9 mouse cellular contexts compared by ENCODE assay signal in genomic region chr8:119812650-119813431, GRCm38 (mm10). TPM values are rescaled to one million over a fixed set of nuclear protein-coding genes. Genes with fewer than 3 reads are reported as not detected.
DNase-seq lines count a peak whose midpoint lies in the region; ATAC-seq and TF ChIP-seq lines count a peak whose summit lies in the region.
"Had no signal": no experiment of that assay in that cellular context is flagged by ENCODE, and none has a peak within 500 bp of the region (broad histone marks: within the 10 kb centered on the region; RNA-seq: fewer than 3 reads in every experiment).

No protein-coding gene starts in this region.

- H3K27me3 ChIP-seq in lung, postnatal 0 days (replicated peaks; ENCODE audit: insufficient read depth, low read length), result no peaks in the 10 kb centered on the region
- H3K27me3 ChIP-seq in stomach, embryonic 16.5 days (ENCODE audit: control insufficient read depth, insufficient read depth, low read length), result no peaks in the 10 kb centered on the region
- H3K27me3 ChIP-seq in hindbrain, postnatal 0 days (ENCODE audit: insufficient read depth, low read length), result no peaks in the 10 kb centered on the region

- 0 out of 2 replicates have a peak overlapping the region, but pooled peaks have one; percentile 14 for H3K27ac ChIP-seq in lung, postnatal 0 days (ENCODE audit: low read length)
- H3K27ac ChIP-seq in stomach, embryonic 16.5 days (ENCODE audit: low read length), result peak overlapping the region; percentile 95
- no peak overlapping the region for H3K27ac ChIP-seq in hindbrain, postnatal 0 days

- H3K36me3 ChIP-seq in lung, postnatal 0 days (ENCODE audit: insufficient read depth, low read length), result no peaks in the 10 kb centered on the region
- H3K36me3 ChIP-seq in stomach, embryonic 16.5 days (ENCODE audit: control insufficient read depth, insufficient read depth, low read length), result 0 out of 2 replicates have a peak, but pooled peaks cover 4% of the 10 kb centered on the region
- peaks cover 5% of the 10 kb centered on the region for H3K36me3 ChIP-seq in hindbrain, postnatal 0 days (ENCODE audit: insufficient read depth, low read length)

- no peak overlapping the region for H3K4me2 ChIP-seq in lung, postnatal 0 days (replicated peaks; ENCODE audit: low read depth, low read length)
- H3K4me2 ChIP-seq in stomach, embryonic 16.5 days (ENCODE audit: low read depth, low read length), result peak overlapping the region; percentile 33
- no peak overlapping the region for H3K4me2 ChIP-seq in hindbrain, postnatal 0 days (ENCODE audit: low read depth, low read length)

- intact Hi-C loops in left cerebral cortex, postnatal 25 days (cut with DNase I), result loop anchor here (2.0 kb wide), 1 partner anchor 28 kb away; the partner anchor contains the start of gene Cotl1

- WGBS in lung, postnatal 0 days, result 54% methylated on average over 12 of the region's 12 CpGs
- 56% methylated on average over 12 of the region's 12 CpGs for WGBS in stomach, embryonic 16.5 days
- WGBS in hindbrain, postnatal 0 days, result 77% methylated on average over 12 of the region's 12 CpGs

- no peaks in the 10 kb centered on the region for H3K9me3 ChIP-seq in lung, postnatal 0 days (ENCODE audit: low read length)
- H3K9me3 ChIP-seq in stomach, embryonic 16.5 days (replicated peaks; ENCODE audit: control insufficient read depth, low read length), result no peaks in the 10 kb centered on the region
- H3K9me3 ChIP-seq in hindbrain, postnatal 0 days (ENCODE audit: low read length), result no peaks in the 10 kb centered on the region

- ATAC-seq in lung, postnatal 0 days, result peak; percentile 44
- peak; percentile 54; the same call in 1 of the 2 replicates for ATAC-seq in stomach, embryonic 16.5 days (ENCODE audit: insufficient read depth, low FRiP score)
- no peak for ATAC-seq in hindbrain, postnatal 0 days

- no peak overlapping the region for H3K9ac ChIP-seq in lung, postnatal 0 days (replicated peaks; ENCODE audit: low read depth)
- peak overlapping the region; percentile 44; the same call in 1 of the 2 replicates for H3K9ac ChIP-seq in stomach, embryonic 16.5 days (ENCODE audit: low read length)
- H3K9ac ChIP-seq in hindbrain, postnatal 0 days (replicated peaks; ENCODE audit: low read length), result no peak overlapping the region

- DNase-seq in 3T3-L1 (ENCODE audit: low read depth, low spot score) (peak; percentile 27), 416B (ENCODE audit: low read depth) (peak; percentile 94)
- peak; percentile 70 for DNase-seq in induced T-regulatory cell, adult 2 months (ENCODE audit: low read depth)
- DNase-seq in lung, postnatal 0 days (ENCODE audit: low spot score), result peak; percentile 79
- DNase-seq in right cerebral cortex, adult 2 months (ENCODE audit: low spot score in 2 of 2), result no peak
- no peak for DNase-seq in left cerebral cortex, postnatal 25 days (ENCODE audit: low spot score in 2 of 2)
- DNase-seq in hindbrain, postnatal 0 days (ENCODE audit: low spot score), result no peak

- H3K4me3 ChIP-seq in lung, postnatal 0 days (ENCODE audit: low read depth, low read length), result no peak overlapping the region
- H3K4me3 ChIP-seq in stomach, embryonic 16.5 days (replicated peaks; ENCODE audit: low read length), result no peak overlapping the region
- no peak overlapping the region for H3K4me3 ChIP-seq in hindbrain, postnatal 0 days (ENCODE audit: low read length)
- H3K4me3 ChIP-seq: erythroblast, embryonic 14.5 days had no signal

- TF ChIP-seq CTCF in lung, postnatal 0 days (IDR thresholded peaks at IDR 0.05), result no peak
- no peak for TF ChIP-seq CTCF in hindbrain, postnatal 0 days (IDR thresholded peaks at IDR 0.05; ENCODE audit: low read depth)

- TF ChIP-seq EP300 in lung, postnatal 0 days (IDR thresholded peaks at IDR 0.05), result no peak

- peaks cover 4% of the 10 kb centered on the region; the same call in 1 of the 2 replicates for H3K4me1 ChIP-seq in lung, postnatal 0 days (ENCODE audit: insufficient read depth, low read depth, low read length)
- peaks cover 40% of the 10 kb centered on the region for H3K4me1 ChIP-seq in stomach, embryonic 16.5 days (ENCODE audit: control insufficient read depth, insufficient read depth, low read length)
- H3K4me1 ChIP-seq in hindbrain, postnatal 0 days (ENCODE audit: insufficient read depth, low read length), result peaks cover 17% of the 10 kb centered on the region

RNA-seq across cellular contexts. Expression of gene Cotl1, which starts 27.5 kb away (rescaled TPM):
- 54.3 and 54.6 TPM in 2 replicates for polyA plus RNA-seq in lung, postnatal 0 days (2015; fragmentation: Nextera tagmentation; extraction: Ambion mirVana)
- 144 and 177 TPM in 2 replicates for polyA plus RNA-seq in stomach, embryonic 16.5 days (2015; fragmentation: Nextera tagmentation; extraction: Ambion mirVana)
- total RNA-seq in left cerebral cortex, postnatal 25 days (2021), result 10 to 100 TPM; 57.2 to 62.6 TPM
- 263 and 269 TPM in 2 replicates for total RNA-seq in hindbrain, postnatal 0 days (2014; rRNA removed)
- polyA plus RNA-seq in hindbrain, postnatal 0 days (2015; fragmentation: Nextera tagmentation; extraction: Ambion mirVana), result 85.4 and 87.8 TPM in 2 replicates

RNA-seq across cellular contexts. Expression of gene Tldc1, which starts 34.6 kb away (rescaled TPM):
- polyA plus RNA-seq in lung, postnatal 0 days (2015; fragmentation: Nextera tagmentation; extraction: Ambion mirVana), result 7.9 and 9.7 TPM in 2 replicates
- polyA plus RNA-seq in stomach, embryonic 16.5 days (2015; fragmentation: Nextera tagmentation; extraction: Ambion mirVana), result 14.5 and 16.5 TPM in 2 replicates
- total RNA-seq in left cerebral cortex, postnatal 25 days (2021), result 10 to 100 TPM; 17.0 to 17.4 TPM
- 20.2 and 21.2 TPM in 2 replicates for total RNA-seq in hindbrain, postnatal 0 days (2014; rRNA removed)
- 7.4 and 8.4 TPM in 2 replicates for polyA plus RNA-seq in hindbrain, postnatal 0 days (2015; fragmentation: Nextera tagmentation; extraction: Ambion mirVana)

RNA-seq across cellular contexts. Expression of gene Klhl36, which starts 49.2 kb away (rescaled TPM):
- polyA plus RNA-seq in lung, postnatal 0 days (2015; fragmentation: Nextera tagmentation; extraction: Ambion mirVana), result 11.4 and 11.6 TPM in 2 replicates
- polyA plus RNA-seq in stomach, embryonic 16.5 days (2015; fragmentation: Nextera tagmentation; extraction: Ambion mirVana), result 10.7 and 12.7 TPM in 2 replicates
- 1 to 10 TPM; 5.4 to 6.0 TPM for total RNA-seq in left cerebral cortex, postnatal 25 days (2021)
- total RNA-seq in hindbrain, postnatal 0 days (2014; rRNA removed), result 36.6 and 37.3 TPM in 2 replicates
- 20.6 and 22.0 TPM in 2 replicates for polyA plus RNA-seq in hindbrain, postnatal 0 days (2015; fragmentation: Nextera tagmentation; extraction: Ambion mirVana)

Comparison
In these comparisons a context has a peak if more than half of its experiments do, and no peak if none do; other contexts are left out.
1. DNase-seq: peak in 3T3-L1 (single experiment), 416B (single experiment), induced T-regulatory cell, adult 2 months (single experiment) and lung, postnatal 0 days (single experiment); none in right cerebral cortex, adult 2 months (0 of 2), left cerebral cortex, postnatal 25 days (0 of 2) and hindbrain, postnatal 0 days (single experiment).